Mouse (Mus musculus) G1E (cell line): Measurements from ENCODE around the gene Krtap1-5. TPM values are rescaled to one million over a fixed set of nuclear protein-coding genes. Genes with fewer than 3 reads are reported as not detected.
"Not testable (repeated sequence)": the region's sequence is repeated elsewhere in the genome, so short reads cannot be mapped to it uniquely, and the experiment has no call there.

Experiments
- ATAC-seq: 2 replicates; pipeline ENCODE4 v1.8.0; 2016; ENCODE audit warnings: mild to moderate bottlenecking; ENCODE audit not compliant: insufficient number of reproducible peaks, poor library complexity, low FRiP score, severe bottlenecking; ENCODE audit errors: extremely low read depth
- DNase-seq: peaks from one replicate; pipeline ENCODE4 v3.0.0; 2012; ENCODE audit warnings: low spot score
- H3K27me3 ChIP-seq: 2 replicates; pipeline ENCODE4 v1.6.1; 2012; ENCODE audit warnings: mild to moderate bottlenecking, low read length, inconsistent platforms; ENCODE audit not compliant: insufficient read depth
- H3K36me3 ChIP-seq: replicated peaks from 2 replicates; pipeline ENCODE3; 2012; ENCODE audit warnings: mild to moderate bottlenecking, inconsistent platforms
- H3K4me1 ChIP-seq: 2 replicates; pipeline ENCODE4 v1.6.1; 2012; ENCODE audit warnings: low read depth, low read length, inconsistent platforms, mixed read lengths; ENCODE audit not compliant: insufficient read depth
- H3K4me3 ChIP-seq: 2 replicates; pipeline ENCODE4 v1.5.1; 2012; ENCODE audit warnings: low read depth, mild to moderate bottlenecking, inconsistent platforms, low read length, moderate library complexity, mixed read lengths
- H3K9me3 ChIP-seq: replicated peaks from 2 replicates; pipeline ENCODE4 v1.6.1; 2012; ENCODE audit warnings: inconsistent platforms
- CTCF ChIP-seq: IDR thresholded peaks from 2 replicates; pipeline ENCODE4 v1.5.1; 2012; ENCODE audit warnings: low read depth, low read length, inconsistent platforms, mixed read lengths
- GATA1 ChIP-seq: IDR thresholded peaks from 2 replicates; pipeline ENCODE4 v1.6.1; 2012; ENCODE audit warnings: borderline replicate concordance, low read length, inconsistent platforms, mixed read lengths
- GATA2 ChIP-seq: IDR thresholded peaks from 2 replicates; pipeline ENCODE4 v1.6.1; 2012; ENCODE audit warnings: low read depth, low read length, inconsistent platforms, borderline replicate concordance
- POLR2AphosphoS5 ChIP-seq: IDR thresholded peaks from 2 replicates; pipeline ENCODE4 v1.6.1; 2012; ENCODE audit warnings: low read depth, low read length, inconsistent platforms; ENCODE audit not compliant: insufficient replicate concordance
- TAL1 ChIP-seq: conservative IDR thresholded peaks from 2 replicates; pipeline ENCODE4 v1.6.1; 2012; ENCODE audit warnings: low read depth, low read length, inconsistent platforms, mixed read lengths
- polyA plus RNA-seq: library from polyadenylated mRNA; stranded (reverse); fragments of >175 nt; gene quantifications from 2 replicates; pipeline ENCODE4 v1.2.3, GENCODE M21; 2012
- total RNA-seq, 2 experiments: library from RNA; stranded (forward) in 1 of 2; stranded (reverse) in 1 of 2; fragments of 200-1000 nt in 1 of 2; fragments of >200 nt in 1 of 2; fragmentation: Nextera tagmentation in 1 of 2; gene quantifications; 2 replicates each; pipeline ENCODE4 v1.2.3; 2014 to 2017

The Krtap1-5 gene
- total RNA-seq (2014; fragmentation: Nextera tagmentation) (not detected in 2 replicates), total RNA-seq (2017) (0.11 and 0.12 TPM in 2 replicates), polyA plus RNA-seq (not detected in 2 replicates)

DNA sequence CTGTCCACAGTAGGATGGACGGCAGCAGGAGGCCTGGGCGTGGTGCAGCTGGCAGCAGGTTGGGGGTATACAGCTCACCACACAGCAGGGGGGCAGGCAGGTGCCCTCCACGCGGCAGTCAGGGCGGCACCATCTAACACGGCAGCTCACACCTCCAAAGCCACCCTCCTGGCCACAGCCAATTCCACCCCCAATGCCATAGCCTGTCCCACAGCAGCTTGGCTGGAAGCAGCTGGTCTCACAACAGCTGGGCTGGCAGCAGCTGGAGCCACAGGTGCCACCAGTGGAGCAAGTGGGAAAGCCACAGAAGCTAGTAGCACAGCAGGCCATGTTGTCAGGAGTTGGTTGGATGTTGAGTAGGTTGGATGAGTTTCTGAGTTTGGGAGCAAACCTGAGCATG is at the start of gene Krtap1-5:
Krtap1-5 (minus strand) TSS at position 381 of the 400 bp plus-strand sequence.
- no peak for ATAC-seq
- H3K9me3 ChIP-seq: peaks cover 11% of the 10 kb centered on the region
- no peaks in the 10 kb centered on the region for H3K4me1 ChIP-seq
- DNase-seq: no peak
- no peaks in the 10 kb centered on the region for H3K27me3 ChIP-seq
- no peak within 1 kb of the TSS for H3K4me3 ChIP-seq
- no peaks in the 10 kb centered on the region for H3K36me3 ChIP-seq
- TF ChIP-seq GATA2: no peak
- TF ChIP-seq TAL1: no peak
- TF ChIP-seq CTCF: no peak
- TF ChIP-seq POLR2AphosphoS5: no peak
- no peak for TF ChIP-seq GATA1

DNA sequence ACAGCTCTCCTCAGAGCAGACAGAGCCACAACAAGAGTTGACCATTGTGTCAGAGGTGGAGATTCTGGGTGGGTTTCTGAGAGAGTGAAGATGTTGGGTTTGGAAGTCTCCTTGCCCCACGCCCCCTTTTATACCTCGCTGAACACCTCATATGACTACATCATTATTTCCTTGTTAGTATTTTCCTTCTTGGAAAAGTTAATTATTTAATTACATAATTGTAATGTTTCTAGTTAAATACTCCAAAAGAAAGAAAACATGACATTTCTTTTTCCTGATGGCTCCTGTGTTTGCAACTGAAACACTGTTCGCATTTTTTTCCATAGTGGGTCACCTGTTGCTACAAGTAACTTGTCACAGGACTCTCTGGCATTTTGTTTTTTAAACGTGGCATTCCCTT is 47.3 kb upstream of the Krtap1-5 start, which contains the start of gene Krtap4-1:
Krtap4-1 (minus strand) TSS at position 101 of the 400 bp plus-strand sequence.
- Histone ChIP-seq H3K4me3 (no peak within 1 kb of the TSS), H3K36me3 (no peaks in the 10 kb centered on the region), H3K9me3 (peaks cover 11% of the 10 kb centered on the region), H3K27me3 (no peaks in the 10 kb centered on the region), H3K4me1 (no peaks in the 10 kb centered on the region)
- ATAC-seq (no peak), DNase-seq (no peak)
- TF ChIP-seq GATA2 (no peak), CTCF (no peak), TAL1 (no peak), POLR2AphosphoS5 (no peak), GATA1 (no peak)

DNA sequence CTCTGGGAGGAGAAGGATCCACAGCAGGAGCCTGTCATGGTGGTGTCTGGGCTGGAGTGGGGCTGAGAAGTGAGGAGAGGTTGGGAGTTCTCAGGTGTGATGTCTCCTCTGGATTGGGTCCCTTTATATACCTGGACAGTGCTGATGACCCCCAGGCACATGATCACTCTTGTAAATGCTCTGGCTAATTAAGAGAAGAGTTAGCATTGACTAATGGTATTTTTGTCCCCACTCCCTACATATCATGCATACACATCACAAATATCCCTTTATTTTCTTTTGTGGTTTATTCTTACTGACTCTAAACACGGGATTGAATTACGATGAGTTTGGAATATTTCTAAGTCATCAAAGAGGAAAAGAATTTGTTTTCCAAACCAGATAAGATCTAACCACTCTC is 39.5 kb upstream of the Krtap1-5 start, which contains the start of gene Gm11562:
Gm11562 (minus strand) TSS at position 101 of the 400 bp plus-strand sequence.
- H3K9me3 ChIP-seq: peaks cover 6% of the 10 kb centered on the region
- ATAC-seq: no peak
- H3K4me1 ChIP-seq: no peaks in the 10 kb centered on the region
- TF ChIP-seq CTCF: no peak
- TF ChIP-seq POLR2AphosphoS5: no peak
- TF ChIP-seq GATA2: no peak
- TF ChIP-seq TAL1: no peak
- TF ChIP-seq GATA1: no peak
- H3K4me3 ChIP-seq: no peak within 1 kb of the TSS
- no peak for DNase-seq
- H3K36me3 ChIP-seq: no peaks in the 10 kb centered on the region
- no peaks in the 10 kb centered on the region for H3K27me3 ChIP-seq

- H3K27me3 ChIP-seq: no peaks in the 10 kb centered on the region
- no peak for ATAC-seq
These were observed 34.1 kb upstream of the Krtap1-5 start, which contains the start of gene Krtap2-4 for GRCm38 (mm10) chr11:99614796-99615363. TSS of gene Krtap2-4 (minus strand) at chr11:99614846.

GRCm38 (mm10) chr11:99610089-99610488 is 29.3 kb upstream of the Krtap1-5 start, which contains the start of gene Gm11937:
TSS of gene Gm11937 (minus strand) at chr11:99610189.
- not testable (repeated sequence) for H3K4me1 ChIP-seq, H3K27me3 ChIP-seq, H3K4me3 ChIP-seq, H3K36me3 ChIP-seq, DNase-seq, ATAC-seq
- H3K9me3 ChIP-seq: peaks cover 11% of the 10 kb centered on the region; the same call in 1 of the 2 replicates

More at GRCm38 (mm10) chr11:99614796-99615363, 34.1 kb upstream of the Krtap1-5 start, which contains the start of gene Krtap2-4:
- TF ChIP-seq POLR2AphosphoS5: no peak
- no peak for TF ChIP-seq CTCF
- no peak for TF ChIP-seq GATA2
- TF ChIP-seq GATA1: no peak
- TF ChIP-seq TAL1: no peak
- DNase-seq: no peak
- Histone ChIP-seq H3K4me1 (no peaks in the 10 kb centered on the region), H3K36me3 (no peaks in the 10 kb centered on the region), H3K4me3 (no peak within 1 kb of the TSS), H3K9me3 (peaks cover 2% of the 10 kb centered on the region)

DNA sequence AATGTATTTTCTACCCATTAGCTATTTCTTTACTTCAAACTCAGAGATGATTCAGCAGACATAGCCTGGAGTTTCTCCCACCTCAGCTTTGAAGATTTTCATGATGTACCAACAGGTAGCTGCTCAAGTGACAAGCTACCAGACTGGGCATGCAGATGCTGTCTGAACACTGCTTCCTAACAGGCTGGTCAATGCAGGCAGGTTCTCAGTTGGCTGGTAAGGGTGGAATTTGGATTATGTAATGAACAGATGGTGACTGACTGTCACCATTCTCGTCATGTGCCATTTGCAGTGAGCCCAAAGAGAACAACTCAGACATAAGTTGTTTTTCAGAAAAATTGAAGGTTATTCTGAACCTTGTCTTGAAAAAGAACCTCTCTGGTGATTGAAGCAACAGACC is 28.3 kb upstream of the Krtap1-5 start:
- Histone ChIP-seq H3K27me3 (no peaks in the 10 kb centered on the region), H3K4me1 (no peaks in the 10 kb centered on the region), H3K36me3 (no peaks in the 10 kb centered on the region), H3K4me3 (no peak overlapping the region), H3K9me3 (peaks cover 14% of the 10 kb centered on the region)
- ATAC-seq: no peak
- TF ChIP-seq GATA2 (no peak), POLR2AphosphoS5 (no peak), TAL1 (no peak), CTCF (no peak), GATA1 (no peak)
- no peak for DNase-seq

GRCm38 (mm10) chr11:99603208-99603607 is 22.4 kb upstream of the Krtap1-5 start, which contains the start of gene Gm11938:
TSS of gene Gm11938 (minus strand) at chr11:99603308.
- not testable (repeated sequence) for DNase-seq, H3K4me1 ChIP-seq, H3K36me3 ChIP-seq, H3K4me3 ChIP-seq, H3K27me3 ChIP-seq, ATAC-seq
- H3K9me3 ChIP-seq: peaks cover 12% of the 10 kb centered on the region

- not testable (repeated sequence) for H3K4me1 ChIP-seq, DNase-seq, H3K4me3 ChIP-seq, H3K27me3 ChIP-seq, H3K36me3 ChIP-seq, ATAC-seq
- peaks cover 11% of the 10 kb centered on the region; the same call in 1 of the 2 replicates for H3K9me3 ChIP-seq
These were observed 16.9 kb upstream of the Krtap1-5 start, which contains the start of gene Krtap9-3 for GRCm38 (mm10) chr11:99597742-99598141. TSS of gene Krtap9-3 (minus strand) at chr11:99598105.
